Mouse (Mus musculus) embryonic facial prominence, embryonic 11.5 days (tissue): ENCODE measurements around the gene Fgfr2. TPM values are rescaled to one million over a fixed set of nuclear protein-coding genes. Genes with fewer than 3 reads are reported as not detected.

ENCODE experiments used
- ATAC-seq: fragments of 200-750 bp; cut with Nextera tagmentation; replicated peaks from 2 replicates; pipeline ENCODE4 v1.8.0; 2017; ENCODE audit warnings: low read depth; ENCODE audit not compliant: insufficient number of reproducible peaks, low FRiP score, low TSS enrichment
- DNase-seq: peaks from one replicate; pipeline ENCODE4 v3.0.0-alpha.2; 2015; ENCODE audit warnings: low spot score
- H3K27ac ChIP-seq: fragments of 300-500 bp; sonication (generic); replicated peaks from 2 replicates; pipeline ENCODE4 v1.5.1; 2014; ENCODE audit warnings: mild to moderate bottlenecking, low read depth, low read length, control low read depth
- H3K27me3 ChIP-seq: fragments of 300-500 bp; sonication (generic); 2 replicates; pipeline ENCODE4 v1.6.1; 2014; ENCODE audit warnings: mild to moderate bottlenecking, low read length, moderate library complexity, mixed read lengths; ENCODE audit not compliant: control insufficient read depth, insufficient read depth
- H3K36me3 ChIP-seq: fragments of 300-500 bp; sonication (generic); replicated peaks from 2 replicates; pipeline ENCODE4 v1.6.1; 2014; ENCODE audit warnings: low read depth, mild to moderate bottlenecking, low read length, moderate library complexity, mixed read lengths; ENCODE audit not compliant: control insufficient read depth, insufficient read depth
- H3K4me1 ChIP-seq: fragments of 300-500 bp; sonication (generic); 2 replicates; pipeline ENCODE4 v1.6.1; 2014; ENCODE audit warnings: low read length, mixed read lengths; ENCODE audit not compliant: control insufficient read depth, insufficient read depth
- H3K4me2 ChIP-seq: fragments of 300-500 bp; sonication (generic); 2 replicates; pipeline ENCODE4 v1.6.1; 2014; ENCODE audit warnings: low read depth, mild to moderate bottlenecking, control low read depth, low read length, moderate library complexity
- H3K4me3 ChIP-seq: fragments of 300-500 bp; sonication (generic); 2 replicates; pipeline ENCODE4 v1.5.1; 2014; ENCODE audit warnings: low read depth, low read length, control low read depth
- H3K9ac ChIP-seq: fragments of 300-500 bp; sonication (generic); replicated peaks from 2 replicates; pipeline ENCODE4 v1.6.1; 2014; ENCODE audit warnings: mild to moderate bottlenecking, control low read depth, low read length
- H3K9me3 ChIP-seq: fragments of 300-500 bp; sonication (generic); replicated peaks from 2 replicates; pipeline ENCODE4 v1.6.1; 2016; ENCODE audit warnings: mild to moderate bottlenecking, low read length, inconsistent platforms, mixed read lengths; ENCODE audit not compliant: control insufficient read depth
- WGBS: fragments of 180-500 bp; shearing (Covaris S2); extraction: QIAGEN DNeasy Blood & Tissue Kit; methylation state at CpG from one replicate; pipeline ENCODE4 v1.1.7; 2014; 5-methylcytosine and 5-hydroxymethylcytosine counted together
- polyA plus RNA-seq: library from polyadenylated mRNA; unstranded; fragments of >200 nt; fragmentation: Nextera tagmentation; extraction: Ambion mirVana; gene quantifications from 2 replicates; pipeline ENCODE4 v1.2.1, GENCODE M21; 2014

Fgfr2 gene
- polyA plus RNA-seq, 1 experiment from 2014 or later, result 75.6 TPM

GRCm38 (mm10) chr7:132106891-132107290 lies 1016.3 kb downstream of the Fgfr2 start:
- 90% methylated on average over 4 of the region's 4 CpGs for WGBS
- ATAC-seq, result no peak
- no peaks in the 10 kb centered on the region for H3K27me3 ChIP-seq

GRCm38 (mm10) chr7:132105326-132105725 lies 1017.8 kb downstream of the Fgfr2 start:
- Histone ChIP-seq H3K36me3 (no peaks in the 10 kb centered on the region), H3K4me2 (no peak overlapping the region), H3K4me1 (no peaks in the 10 kb centered on the region), H3K27ac (no peak overlapping the region), H3K9me3 (no peaks in the 10 kb centered on the region), H3K27me3 (no peaks in the 10 kb centered on the region), H3K9ac (no peak overlapping the region), H3K4me3 (no peak overlapping the region)
- no peak for DNase-seq
- WGBS, result 77% methylated on average over 4 of the region's 4 CpGs
- ATAC-seq, result no peak; the same call in 1 of the 2 replicates

More at GRCm38 (mm10) chr7:132106891-132107290, 1016.3 kb downstream of the Fgfr2 start:
- H3K4me3 ChIP-seq, result no peak overlapping the region
- no peak for DNase-seq
- no peaks in the 10 kb centered on the region for H3K9me3 ChIP-seq
- no peak overlapping the region for H3K27ac ChIP-seq
- no peak overlapping the region for H3K9ac ChIP-seq
- H3K4me2 ChIP-seq, result no peak overlapping the region
- H3K4me1 ChIP-seq, result no peaks in the 10 kb centered on the region
- H3K36me3 ChIP-seq, result no peaks in the 10 kb centered on the region

- no peak overlapping the region for H3K27ac ChIP-seq
- no peaks in the 10 kb centered on the region for H3K36me3 ChIP-seq
- DNase-seq, result no peak
- no peaks in the 10 kb centered on the region for H3K4me1 ChIP-seq
- H3K9me3 ChIP-seq, result no peaks in the 10 kb centered on the region
- ATAC-seq, result no peak
- H3K9ac ChIP-seq, result no peak overlapping the region
- no peak overlapping the region for H3K4me3 ChIP-seq
- 82% methylated on average over 4 of the region's 4 CpGs for WGBS
- H3K27me3 ChIP-seq, result no peaks in the 10 kb centered on the region
- no peak overlapping the region for H3K4me2 ChIP-seq
These were observed 1024.7 kb downstream of the Fgfr2 start for GRCm38 (mm10) chr7:132098441-132098840.

GRCm38 (mm10) chr7:132094666-132095065 lies 1028.5 kb downstream of the Fgfr2 start:
- no peak for ATAC-seq

GRCm38 (mm10) chr7:132091551-132091950 lies 1031.6 kb downstream of the Fgfr2 start:
- WGBS, result 87% methylated on average over 7 of the region's 7 CpGs
- no peak overlapping the region for H3K9ac ChIP-seq
- no peaks in the 10 kb centered on the region for H3K27me3 ChIP-seq
- DNase-seq, result no peak
- H3K36me3 ChIP-seq, result no peaks in the 10 kb centered on the region
- no peak for ATAC-seq
- no peaks in the 10 kb centered on the region for H3K9me3 ChIP-seq
- H3K27ac ChIP-seq, result no peak overlapping the region
- H3K4me2 ChIP-seq, result no peak overlapping the region
- H3K4me1 ChIP-seq, result no peaks in the 10 kb centered on the region
- H3K4me3 ChIP-seq, result no peak overlapping the region

More at GRCm38 (mm10) chr7:132094666-132095065, 1028.5 kb downstream of the Fgfr2 start:
- DNase-seq, result no peak
- Histone ChIP-seq H3K27ac (no peak overlapping the region), H3K4me3 (no peak overlapping the region), H3K9ac (no peak overlapping the region), H3K4me2 (no peak overlapping the region), H3K27me3 (no peaks in the 10 kb centered on the region), H3K9me3 (no peaks in the 10 kb centered on the region), H3K36me3 (no peaks in the 10 kb centered on the region), H3K4me1 (no peaks in the 10 kb centered on the region)
- WGBS, result 70% methylated on average over 7 of the region's 7 CpGs

- Histone ChIP-seq H3K4me2 (no peak overlapping the region), H3K9me3 (no peaks in the 10 kb centered on the region), H3K4me3 (no peak overlapping the region), H3K9ac (no peak overlapping the region), H3K27me3 (no peaks in the 10 kb centered on the region), H3K27ac (no peak overlapping the region), H3K4me1 (no peaks in the 10 kb centered on the region), H3K36me3 (no peaks in the 10 kb centered on the region)
- WGBS, result 73% methylated on average over 6 of the region's 6 CpGs
- no peak for ATAC-seq
- no peak for DNase-seq
These were observed 1034.5 kb downstream of the Fgfr2 start for GRCm38 (mm10) chr7:132088606-132089005.

- no peak overlapping the region for H3K4me2 ChIP-seq
- H3K9me3 ChIP-seq, result no peaks in the 10 kb centered on the region
- no peak for ATAC-seq
- no peaks in the 10 kb centered on the region for H3K27me3 ChIP-seq
- DNase-seq, result no peak
- H3K4me1 ChIP-seq, result no peaks in the 10 kb centered on the region
- H3K9ac ChIP-seq, result no peak overlapping the region
- no peak overlapping the region for H3K4me3 ChIP-seq
- H3K36me3 ChIP-seq, result no peaks in the 10 kb centered on the region
- WGBS, result 77% methylated on average over 4 of the region's 4 CpGs
- H3K27ac ChIP-seq, result no peak overlapping the region
These were observed 1035.0 kb downstream of the Fgfr2 start for GRCm38 (mm10) chr7:132088181-132088580.

GRCm38 (mm10) chr7:132075825-132076224 lies 1047.3 kb downstream of the Fgfr2 start:
- Histone ChIP-seq H3K27ac (no peak overlapping the region), H3K27me3 (no peaks in the 10 kb centered on the region), H3K36me3 (no peaks in the 10 kb centered on the region), H3K4me2 (no peak overlapping the region), H3K4me3 (no peak overlapping the region), H3K9ac (no peak overlapping the region), H3K4me1 (peaks cover 4% of the 10 kb centered on the region; the same call in 1 of the 2 replicates), H3K9me3 (no peaks in the 10 kb centered on the region)
- DNase-seq (no peak), ATAC-seq (no peak)
- WGBS, result 74% methylated on average over 1 of the region's 1 CpGs
